Mouse (Mus musculus) forebrain, embryonic 14.5 days (tissue): ENCODE data around the gene Grm6. TPM values are rescaled to one million over a fixed set of nuclear protein-coding genes. Genes with fewer than 3 reads are reported as not detected.

Experiments
- ATAC-seq: fragments of 200-750 bp; cut with Nextera tagmentation; 2 replicates; pipeline ENCODE4 v1.8.0; 2017; ENCODE audit warnings: mild to moderate bottlenecking, moderate library complexity
- DNase-seq: peaks from one replicate; pipeline ENCODE4 v3.0.0-alpha.2; 2015; ENCODE audit warnings: low spot score
- H3K27ac ChIP-seq: fragments of 300-500 bp; sonication (generic); 2 replicates; pipeline ENCODE4 v1.5.1; 2014; ENCODE audit warnings: low read depth, mild to moderate bottlenecking, control low read depth, low read length, moderate library complexity
- H3K27me3 ChIP-seq: fragments of 300-500 bp; sonication (generic); replicated peaks from 2 replicates; pipeline ENCODE4 v1.6.1; 2014; ENCODE audit warnings: low read length, control low read depth, mixed read lengths; ENCODE audit not compliant: control insufficient read depth, insufficient read depth
- H3K36me3 ChIP-seq: fragments of 300-500 bp; sonication (generic); 2 replicates; pipeline ENCODE4 v1.6.1; 2014; ENCODE audit warnings: low read length, control low read depth; ENCODE audit not compliant: control insufficient read depth, insufficient read depth
- H3K4me1 ChIP-seq: fragments of 300-500 bp; sonication (generic); 2 replicates; pipeline ENCODE4 v1.6.1; 2014; ENCODE audit warnings: antibody characterized with exemption, low read length, control low read depth; ENCODE audit not compliant: control insufficient read depth, insufficient read depth
- H3K4me2 ChIP-seq: fragments of 300-500 bp; sonication (generic); 2 replicates; pipeline ENCODE4 v1.6.1; 2014; ENCODE audit warnings: mild to moderate bottlenecking, control low read depth, low read length
- H3K4me3 ChIP-seq: fragments of 300-500 bp; sonication (generic); 2 replicates; pipeline ENCODE4 v1.5.1; 2014; ENCODE audit warnings: low read depth, low read length, control low read depth
- H3K9ac ChIP-seq: fragments of 300-500 bp; sonication (generic); 2 replicates; pipeline ENCODE4 v1.6.1; 2014; ENCODE audit warnings: mild to moderate bottlenecking, low read length, control low read depth, moderate library complexity
- H3K9me3 ChIP-seq: fragments of 300-500 bp; sonication (generic); replicated peaks from 2 replicates; pipeline ENCODE4 v1.6.1; 2016; ENCODE audit warnings: low read length, control low read depth, mixed read lengths; ENCODE audit not compliant: control insufficient read depth
- WGBS: fragments of 180-500 bp; shearing (Covaris S2); extraction: QIAGEN DNeasy Blood & Tissue Kit; methylation state at CpG from one replicate; pipeline ENCODE4 v1.1.7; 2014; 5-methylcytosine and 5-hydroxymethylcytosine counted together
- polyA plus RNA-seq: library from polyadenylated mRNA; unstranded; fragments of >200 nt; fragmentation: Nextera tagmentation; extraction: Ambion mirVana; gene quantifications from 2 replicates; pipeline ENCODE4 v1.2.1, GENCODE M21; 2014

Gene Grm6
- polyA plus RNA-seq, 1 experiment from 2014 or later: not detected

DNA sequence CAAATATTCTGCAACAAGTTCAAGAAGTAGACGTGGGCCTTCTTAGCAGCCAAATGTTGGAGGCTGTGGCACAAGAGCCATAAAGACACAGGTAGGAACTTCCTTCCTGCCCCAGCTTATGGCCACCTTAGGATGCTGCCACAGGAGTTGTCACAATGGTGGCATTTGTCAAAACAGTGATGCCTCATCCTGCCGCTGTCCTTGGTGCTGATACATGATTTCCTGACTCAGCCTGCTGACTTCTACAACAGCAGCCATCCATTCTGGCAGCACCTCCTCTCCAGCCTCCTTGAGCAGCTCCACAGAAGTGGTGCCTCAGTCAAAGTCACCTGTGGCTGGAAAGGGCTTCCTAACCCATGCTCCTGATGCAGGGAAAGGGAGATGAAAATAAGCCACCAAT, 42.0 kb downstream of the Grm6 start:
- H3K4me3 ChIP-seq: no peak overlapping the region
- no peak overlapping the region for H3K27ac ChIP-seq
- H3K4me1 ChIP-seq: no peaks in the 10 kb centered on the region
- no peak for DNase-seq
- no peaks in the 10 kb centered on the region for H3K27me3 ChIP-seq
- no peak overlapping the region for H3K9ac ChIP-seq
- H3K4me2 ChIP-seq: no peak overlapping the region
- WGBS: 55% methylated on average over 2 of the region's 2 CpGs
- peaks cover 10% of the 10 kb centered on the region; the same call in 1 of the 2 replicates for H3K9me3 ChIP-seq
- ATAC-seq: no peak
- no peaks in the 10 kb centered on the region for H3K36me3 ChIP-seq

DNA sequence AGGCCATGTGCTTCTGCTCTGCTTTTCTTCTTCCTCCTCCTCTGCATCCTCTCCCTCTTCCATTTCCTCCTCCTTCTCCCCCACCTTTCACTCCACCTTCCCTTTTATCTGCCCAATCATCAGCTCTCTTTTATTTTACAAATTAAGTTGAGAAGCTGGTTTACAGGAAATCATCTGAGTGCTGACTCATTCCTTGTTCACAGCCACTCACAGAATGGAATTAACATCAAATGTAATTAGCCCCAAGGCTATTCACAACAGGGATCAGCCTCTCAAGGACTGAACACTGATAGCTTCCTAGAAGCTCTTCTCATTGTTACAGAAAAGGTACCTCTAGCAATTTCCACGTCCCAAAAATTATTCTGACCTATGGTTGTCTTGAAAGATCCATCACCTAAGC, 46.9 kb downstream of the Grm6 start:
- ATAC-seq (no peak), DNase-seq (no peak)
- peaks cover 39% of the 10 kb centered on the region for H3K36me3 ChIP-seq
- no peak overlapping the region for H3K4me3 ChIP-seq
- WGBS: 88% methylated on average over 1 of the region's 1 CpGs
- no peak overlapping the region for H3K9ac ChIP-seq
- H3K4me1 ChIP-seq: no peaks in the 10 kb centered on the region
- H3K27ac ChIP-seq: no peak overlapping the region
- H3K4me2 ChIP-seq: no peak overlapping the region
- no peaks in the 10 kb centered on the region for H3K27me3 ChIP-seq
- H3K9me3 ChIP-seq: peaks cover 51% of the 10 kb centered on the region

DNA sequence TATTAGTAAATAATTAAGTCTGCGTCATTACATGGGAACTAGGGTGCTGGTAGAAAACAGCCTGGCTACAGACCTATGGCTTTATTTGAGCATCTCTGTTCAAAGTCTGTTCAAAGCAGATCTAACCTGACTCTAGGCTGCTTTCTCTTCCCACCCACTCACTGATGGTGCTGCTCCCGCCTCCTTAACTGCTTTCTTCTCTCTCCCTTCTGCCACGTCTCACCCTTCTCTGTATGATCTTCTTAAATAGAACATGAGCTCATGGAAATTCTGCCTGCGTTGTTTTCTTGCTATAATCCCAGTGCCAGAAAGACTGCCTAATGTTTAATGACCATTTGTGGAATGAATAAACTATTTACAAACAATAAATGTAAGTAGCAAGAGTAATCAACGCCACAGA, 57.7 kb downstream of the Grm6 start:
- no peak overlapping the region for H3K4me2 ChIP-seq
- H3K36me3 ChIP-seq: peaks cover 89% of the 10 kb centered on the region
- no peak for DNase-seq
- WGBS: 92% methylated on average over 5 of the region's 5 CpGs
- peaks cover 53% of the 10 kb centered on the region for H3K9me3 ChIP-seq
- H3K4me3 ChIP-seq: no peak overlapping the region
- ATAC-seq: no peak
- no peak overlapping the region for H3K27ac ChIP-seq
- no peak overlapping the region for H3K9ac ChIP-seq
- H3K27me3 ChIP-seq: no peaks in the 10 kb centered on the region
- H3K4me1 ChIP-seq: no peaks in the 10 kb centered on the region

DNA sequence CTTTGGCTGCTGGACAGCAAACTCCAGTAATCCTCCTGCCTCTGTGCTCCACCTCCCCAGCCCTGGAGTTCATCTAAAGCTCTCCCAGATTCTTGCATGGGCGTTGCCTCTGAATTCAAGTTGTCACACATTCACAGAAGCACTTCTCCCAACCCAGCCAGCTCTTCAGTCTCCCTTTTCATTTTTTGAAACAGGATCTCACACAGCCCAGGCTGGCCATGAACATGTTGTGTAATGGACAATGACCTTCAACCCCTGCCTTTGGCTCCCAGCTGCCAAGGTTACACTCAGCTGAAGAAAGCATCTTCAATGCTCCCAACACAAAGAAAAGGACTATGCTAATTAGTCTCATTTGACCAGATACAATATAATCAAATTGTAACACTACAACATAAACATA, 62.8 kb downstream of the Grm6 start:
- no peak overlapping the region for H3K27ac ChIP-seq
- no peaks in the 10 kb centered on the region for H3K4me1 ChIP-seq
- no peak overlapping the region for H3K4me3 ChIP-seq
- peaks cover 22% of the 10 kb centered on the region; the same call in 1 of the 2 replicates for H3K9me3 ChIP-seq
- no peak for DNase-seq
- WGBS: 74% methylated on average over 1 of the region's 1 CpGs
- H3K4me2 ChIP-seq: no peak overlapping the region
- ATAC-seq: no peak
- H3K27me3 ChIP-seq: no peaks in the 10 kb centered on the region
- H3K9ac ChIP-seq: no peak overlapping the region
- H3K36me3 ChIP-seq: peaks cover 39% of the 10 kb centered on the region

DNA sequence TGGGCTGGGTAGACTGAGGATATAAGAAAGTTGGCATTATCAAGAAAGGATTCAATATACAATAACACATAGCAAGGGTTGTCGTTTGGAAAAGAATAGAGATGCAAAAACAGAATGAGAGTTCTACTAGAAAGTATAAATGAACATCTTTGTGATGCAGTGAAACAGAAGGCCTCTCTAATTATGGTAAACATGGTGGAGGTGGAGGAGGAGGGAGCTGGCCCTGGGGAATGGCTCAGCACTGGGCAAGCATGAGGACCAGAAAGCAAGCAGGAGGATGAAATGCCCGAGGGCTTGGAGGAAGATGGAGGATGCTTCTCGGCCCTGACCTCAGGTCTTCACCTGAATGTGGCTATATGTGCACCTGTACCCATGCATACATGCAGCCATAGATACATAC, 64.0 kb downstream of the Grm6 start:
- H3K9ac ChIP-seq: no peak overlapping the region
- 89% methylated on average over 3 of the region's 3 CpGs for WGBS
- DNase-seq: no peak
- H3K4me1 ChIP-seq: no peaks in the 10 kb centered on the region
- no peaks in the 10 kb centered on the region for H3K27me3 ChIP-seq
- peak overlapping the region; percentile 43; the same call in 1 of the 2 replicates for H3K4me2 ChIP-seq
- peaks cover 28% of the 10 kb centered on the region for H3K36me3 ChIP-seq
- no peak overlapping the region for H3K4me3 ChIP-seq
- H3K9me3 ChIP-seq: peaks cover 16% of the 10 kb centered on the region; the same call in 1 of the 2 replicates
- no peak for ATAC-seq
- H3K27ac ChIP-seq: no peak overlapping the region

Other genes with a start within 250 kb of the Grm6 start
- 0.69 and 2.1 TPM in 2 replicates for gene Adamts2, start 248.6 kb upstream of the Grm6 start, polyA plus RNA-seq
- gene Zfp354c, start 23.0 kb upstream of the Grm6 start, polyA plus RNA-seq: 56.7 and 77.1 TPM in 2 replicates
- gene Zfp879, start 9.1 kb upstream of the Grm6 start, polyA plus RNA-seq: 1.9 and 2.0 TPM in 2 replicates
- 17.7 and 18.4 TPM in 2 replicates for gene Zfp454, start 37.0 kb downstream of the Grm6 start, polyA plus RNA-seq
- 51.0 and 57.0 TPM in 2 replicates for gene Zfp2, start 65.5 kb downstream of the Grm6 start, polyA plus RNA-seq
- gene Zfp354b, start 80.9 kb downstream of the Grm6 start, polyA plus RNA-seq: 3.2 and 4.3 TPM in 2 replicates
- not detected in 2 replicates for gene 4933414I15Rik, start 93.1 kb downstream of the Grm6 start, polyA plus RNA-seq
- not detected in 2 replicates for gene Prop1, start 103.1 kb downstream of the Grm6 start, polyA plus RNA-seq
- not detected in 2 replicates for gene Olfr1378, start 115.8 kb downstream of the Grm6 start, polyA plus RNA-seq
- gene Olfr1377, start 131.3 kb downstream of the Grm6 start, polyA plus RNA-seq: not detected in 2 replicates
- gene Olfr51, start 152.9 kb downstream of the Grm6 start, polyA plus RNA-seq: not detected in 2 replicates
- gene Olfr54, start 163.6 kb downstream of the Grm6 start, polyA plus RNA-seq: not detected in 2 replicates
- gene Olfr1375, start 197.4 kb downstream of the Grm6 start, polyA plus RNA-seq: not detected in 2 replicates
- gene Zfp354a, start 208.6 kb downstream of the Grm6 start, polyA plus RNA-seq: 11.1 and 15.0 TPM in 2 replicates